Mouse (Mus musculus) liver, embryonic 14.5 days (tissue): ENCODE measurements around the gene Gm37240. TPM values are rescaled to one million over a fixed set of nuclear protein-coding genes. Genes with fewer than 3 reads are reported as not detected.

Experiments
- ATAC-seq: fragments of 200-750 bp; cut with Nextera tagmentation; 2 replicates; pipeline ENCODE4 v1.8.0; 2017; ENCODE audit warnings: moderate number of reproducible peaks, mild to moderate bottlenecking, moderate library complexity; ENCODE audit not compliant: insufficient read depth
- DNase-seq, 3 experiments: peaks; one replicate each; pipeline ENCODE4 v3.0.0-alpha.2; 2012 to 2013; ENCODE audit warnings: low read depth in 3 of 3, low spot score in 3 of 3
- H3K27ac ChIP-seq: fragments of 300-500 bp; sonication (generic); 2 replicates; pipeline ENCODE4 v1.5.1; 2014; ENCODE audit warnings: moderate library complexity, mild to moderate bottlenecking, control low read depth, inconsistent platforms
- H3K27me3 ChIP-seq: fragments of 300-500 bp; sonication (generic); 2 replicates; pipeline ENCODE4 v1.6.1; 2014; ENCODE audit warnings: mild to moderate bottlenecking, low read length, moderate library complexity; ENCODE audit not compliant: control insufficient read depth, insufficient read depth
- H3K36me3 ChIP-seq: fragments of 300-500 bp; sonication (generic); replicated peaks from 2 replicates; pipeline ENCODE4 v1.6.1; 2014; ENCODE audit warnings: low read depth; ENCODE audit not compliant: control insufficient read depth, insufficient read depth
- H3K4me1 ChIP-seq, 2 experiments: fragments of 200-500 bp in 1 of 2; fragments of 300-500 bp in 1 of 2; sonication (generic) in 1 of 2; replicated peaks; 2 replicates each; pipeline ENCODE4 v1.6.1; 2012 to 2014; ENCODE audit warnings: antibody characterized with exemption in 1 of 2, inconsistent platforms in 1 of 2, low read length in 1 of 2; ENCODE audit not compliant: control insufficient read depth in 2 of 2, insufficient read depth in 2 of 2
- H3K4me2 ChIP-seq: fragments of 300-500 bp; sonication (generic); 2 replicates; pipeline ENCODE4 v1.6.1; 2014; ENCODE audit warnings: low read depth, mild to moderate bottlenecking, control low read depth, moderate library complexity
- H3K4me3 ChIP-seq, 2 experiments: fragments of 200-500 bp in 1 of 2; fragments of 300-500 bp in 1 of 2; sonication (generic) in 1 of 2; 2 replicates each; pipeline ENCODE4 v1.5.1; 2012 to 2014; ENCODE audit warnings: low read depth in 2 of 2, low read length in 2 of 2, mild to moderate bottlenecking in 2 of 2, control low read depth in 1 of 2, inconsistent platforms in 1 of 2, moderate library complexity in 1 of 2; ENCODE audit not compliant: insufficient read depth in 1 of 2
- H3K9ac ChIP-seq: fragments of 300-500 bp; sonication (generic); replicated peaks from 2 replicates; pipeline ENCODE4 v1.6.1; 2014; ENCODE audit warnings: mild to moderate bottlenecking, control low read depth, moderate library complexity
- H3K9me3 ChIP-seq: fragments of 300-500 bp; sonication (generic); 2 replicates; pipeline ENCODE4 v1.6.1; 2016; ENCODE audit warnings: low read length, mixed read lengths; ENCODE audit not compliant: control insufficient read depth
- CTCF ChIP-seq: IDR thresholded peaks from 2 replicates; pipeline ENCODE4 v1.5.1; 2016; ENCODE audit warnings: antibody characterized with exemption, low read depth, control low read depth
- EP300 ChIP-seq: IDR thresholded peaks from 2 replicates; pipeline ENCODE4 v1.6.1; 2016; ENCODE audit warnings: antibody characterized with exemption, low read depth
- WGBS: fragments of 180-500 bp; shearing (Covaris S2); extraction: QIAGEN DNeasy Blood & Tissue Kit; methylation state at CpG from one replicate; pipeline ENCODE4 v1.1.7; 2014; ENCODE audit not compliant: insufficient replicate concordance; 5-methylcytosine and 5-hydroxymethylcytosine counted together
- polyA plus RNA-seq, 2 experiments: library from polyadenylated mRNA; depleted of rRNA in 1 of 2; stranded (reverse) in 1 of 2; unstranded in 1 of 2; fragments of >200 nt; fragmentation: Nextera tagmentation in 1 of 2; extraction: Ambion mirVana in 1 of 2; gene quantifications; 2 replicates each; pipeline versions ENCODE4 v1.2.1 to v1.2.3; 2012 to 2014

Gene Gm37240
- polyA plus RNA-seq, 2 experiments = 0.03 to 0.30 TPM

- Histone ChIP-seq H3K9ac (no peak overlapping the region), H3K9me3 (no peaks in the 10 kb centered on the region), H3K4me1 (no peaks in the 10 kb centered on the region), H3K27ac (no peak overlapping the region), H3K4me3 (no peak overlapping the region), H3K27me3 (no peaks in the 10 kb centered on the region), H3K36me3 (no peaks in the 10 kb centered on the region), H3K4me2 (no peak overlapping the region)
- TF ChIP-seq EP300 (no peak), CTCF (no peak)
- ATAC-seq (no peak), DNase-seq (no peak)
- WGBS = 66% methylated on average over 5 of the region's 5 CpGs
Measured at GRCm38 (mm10) chr3:85423376-85423997, 463.8 kb downstream of the Gm37240 start.

GRCm38 (mm10) chr3:85421403-85421802, 465.9 kb downstream of the Gm37240 start:
- H3K27ac ChIP-seq = no peak overlapping the region
- 81% methylated on average over 9 of the region's 9 CpGs for WGBS
- no peak for TF ChIP-seq CTCF
- no peak for TF ChIP-seq EP300
- H3K9me3 ChIP-seq = no peaks in the 10 kb centered on the region
- H3K4me1 ChIP-seq = no peaks in the 10 kb centered on the region
- H3K9ac ChIP-seq = no peak overlapping the region
- ATAC-seq (no peak), DNase-seq (no peak)
- H3K27me3 ChIP-seq = no peaks in the 10 kb centered on the region
- no peaks in the 10 kb centered on the region for H3K36me3 ChIP-seq
- H3K4me2 ChIP-seq = no peak overlapping the region
- no peak overlapping the region for H3K4me3 ChIP-seq

GRCm38 (mm10) chr3:85417663-85418062, 469.7 kb downstream of the Gm37240 start:
- no peak for TF ChIP-seq EP300
- no peak for TF ChIP-seq CTCF
- WGBS = 64% methylated on average over 4 of the region's 4 CpGs

GRCm38 (mm10) chr3:85398841-85399240, 488.5 kb downstream of the Gm37240 start:
- DNase-seq (no peak), ATAC-seq (no peak)
- Histone ChIP-seq H3K36me3 (no peaks in the 10 kb centered on the region), H3K4me2 (no peak overlapping the region), H3K9me3 (peaks cover 4% of the 10 kb centered on the region), H3K27me3 (no peaks in the 10 kb centered on the region), H3K9ac (no peak overlapping the region), H3K27ac (no peak overlapping the region), H3K4me3 (no peak overlapping the region), H3K4me1 (no peaks in the 10 kb centered on the region)
- TF ChIP-seq CTCF (no peak), EP300 (no peak)

More at GRCm38 (mm10) chr3:85417663-85418062, 469.7 kb downstream of the Gm37240 start:
- Histone ChIP-seq H3K27ac (no peak overlapping the region), H3K9me3 (no peaks in the 10 kb centered on the region), H3K36me3 (no peaks in the 10 kb centered on the region), H3K4me1 (no peaks in the 10 kb centered on the region), H3K27me3 (no peaks in the 10 kb centered on the region), H3K4me3 (no peak overlapping the region), H3K9ac (no peak overlapping the region), H3K4me2 (no peak overlapping the region)
- DNase-seq (no peak), ATAC-seq (no peak)

DNA sequence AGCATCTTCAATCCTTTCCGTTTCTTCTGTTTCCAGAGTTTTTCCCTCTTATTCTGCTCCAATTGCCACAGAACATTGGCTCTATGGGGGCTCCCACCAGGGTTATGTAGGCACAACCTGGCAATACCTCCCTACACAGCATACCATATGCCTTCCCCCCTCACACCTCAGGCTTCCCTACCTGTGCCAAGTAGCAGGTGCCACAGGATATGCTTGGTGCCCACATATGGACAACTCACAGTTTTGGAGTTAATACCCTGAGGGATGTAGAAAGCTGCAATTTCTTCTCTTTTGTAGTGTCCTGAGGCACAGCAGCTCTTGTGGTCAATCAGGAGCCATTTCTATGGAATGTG, 488.9 kb downstream of the Gm37240 start:
- no peak overlapping the region for H3K4me2 ChIP-seq
- H3K4me3 ChIP-seq = no peak overlapping the region
- no peak overlapping the region for H3K27ac ChIP-seq
- no peaks in the 10 kb centered on the region for H3K27me3 ChIP-seq
- DNase-seq (no peak), ATAC-seq (no peak)
- no peak overlapping the region for H3K9ac ChIP-seq
- no peaks in the 10 kb centered on the region for H3K4me1 ChIP-seq
- 58% methylated on average over 1 of the region's 1 CpGs for WGBS
- no peak for TF ChIP-seq EP300
- TF ChIP-seq CTCF = no peak
- no peaks in the 10 kb centered on the region for H3K36me3 ChIP-seq
- peaks cover 4% of the 10 kb centered on the region for H3K9me3 ChIP-seq
